In genomic region chr8:105636963-105637510, GRCm38 (mm10) we compare ENCODE assay signal across 8 mouse cellular contexts. TPM values are rescaled to one million over a fixed set of nuclear protein-coding genes. Genes with fewer than 3 reads are reported as not detected.
DNase-seq lines count a peak whose midpoint lies in the region; ATAC-seq and TF ChIP-seq lines count a peak whose summit lies in the region.

TSS of gene Agrp (minus strand) at chr8:105637393.

- H3K9me3 ChIP-seq in forebrain, embryonic 10.5 days = no peaks in the 10 kb centered on the region
- H3K9me3 ChIP-seq in liver, embryonic 15.5 days (replicated peaks) = no peaks in the 10 kb centered on the region
- no peaks in the 10 kb centered on the region for H3K9me3 ChIP-seq in neural tube, embryonic 12.5 days

- peak within 1 kb of the TSS; percentile 99 for H3K4me2 ChIP-seq in liver, embryonic 15.5 days
- peak within 1 kb of the TSS; percentile 96 for H3K4me2 ChIP-seq in neural tube, embryonic 12.5 days (replicated peaks)

- peaks cover 16% of the 10 kb centered on the region for H3K36me3 ChIP-seq in forebrain, embryonic 10.5 days (replicated peaks)
- H3K36me3 ChIP-seq in liver, embryonic 15.5 days (replicated peaks) = peaks cover 9% of the 10 kb centered on the region; the same call in 1 of the 2 replicates
- H3K36me3 ChIP-seq in neural tube, embryonic 12.5 days = no peaks in the 10 kb centered on the region

- TF ChIP-seq POLR2A in bone marrow macrophage, adult 2 months (IDR thresholded peaks at IDR 0.05; ENCODE audit: borderline replicate concordance, low read depth, low read length) = no peak

- peak; percentile 63 for DNase-seq in retina, embryonic 14.5 days (ENCODE audit: low spot score)
- no peak for DNase-seq in retina, postnatal 1 day
- DNase-seq in forebrain, embryonic 10.5 days (ENCODE audit: extremely low spot score, low spot score) = no peak

- peak; percentile 5 for ATAC-seq in inflammation-experienced regulatory T-cells, adult 6 months
- ATAC-seq in liver, embryonic 15.5 days (ENCODE audit: insufficient read depth) = peak; percentile 30
- ATAC-seq in neural tube, embryonic 12.5 days (ENCODE audit: low FRiP score, low read depth) = peak; percentile 63
- no peak for ATAC-seq in activated CD4-positive, CD25-positive, alpha-beta regulatory T cell, adult 4 months

- WGBS in forebrain, embryonic 10.5 days = under 1% methylated on average over 63 of the region's 63 CpGs
- 1% methylated on average over 63 of the region's 63 CpGs for WGBS in liver, embryonic 15.5 days (ENCODE audit: insufficient replicate concordance)
- WGBS in neural tube, embryonic 12.5 days = under 1% methylated on average over 61 of the region's 63 CpGs

- H3K27ac ChIP-seq in bone marrow macrophage, adult 2 months (ENCODE audit: insufficient read depth, low read depth, low read length) = peak within 1 kb of the TSS; percentile 98
- H3K27ac ChIP-seq in forebrain, embryonic 10.5 days = peak within 1 kb of the TSS; percentile 100
- peak within 1 kb of the TSS; percentile 100 for H3K27ac ChIP-seq in liver, embryonic 15.5 days (replicated peaks)
- peak within 1 kb of the TSS; percentile 100 for H3K27ac ChIP-seq in neural tube, embryonic 12.5 days

- peak within 1 kb of the TSS; percentile 99 for H3K4me3 ChIP-seq in bone marrow macrophage, adult 2 months (ENCODE audit: insufficient read depth, low read length)
- peak within 1 kb of the TSS; percentile 94 for H3K4me3 ChIP-seq in forebrain, embryonic 10.5 days
- H3K4me3 ChIP-seq in liver, embryonic 15.5 days (replicated peaks) = peak within 1 kb of the TSS; percentile 97
- H3K4me3 ChIP-seq in neural tube, embryonic 12.5 days = peak within 1 kb of the TSS; percentile 89

- H3K4me1 ChIP-seq in bone marrow macrophage, adult 2 months (ENCODE audit: control insufficient read depth, insufficient read depth, low read length) = peaks cover 16% of the 10 kb centered on the region
- H3K4me1 ChIP-seq in forebrain, embryonic 10.5 days = peaks cover 32% of the 10 kb centered on the region
- peaks cover 39% of the 10 kb centered on the region for H3K4me1 ChIP-seq in liver, embryonic 15.5 days (replicated peaks)
- peaks cover 29% of the 10 kb centered on the region for H3K4me1 ChIP-seq in neural tube, embryonic 12.5 days

- no peak for TF ChIP-seq CTCF in bone marrow macrophage, adult 2 months (IDR thresholded peaks at IDR 0.05; ENCODE audit: low read depth, low read length)

- peak within 1 kb of the TSS; percentile 99 for H3K9ac ChIP-seq in liver, embryonic 15.5 days
- peak within 1 kb of the TSS; percentile 99 for H3K9ac ChIP-seq in neural tube, embryonic 12.5 days

- H3K27me3 ChIP-seq in forebrain, embryonic 10.5 days (ENCODE audit: poor library complexity, severe bottlenecking) = no peaks in the 10 kb centered on the region
- H3K27me3 ChIP-seq in liver, embryonic 15.5 days = no peaks in the 10 kb centered on the region
- no peaks in the 10 kb centered on the region for H3K27me3 ChIP-seq in neural tube, embryonic 12.5 days (replicated peaks)

RNA-seq across cellular contexts. Expression of gene Agrp, which starts in this region (rescaled TPM):
- not detected in 2 replicates for polyA plus RNA-seq in bone marrow macrophage, adult 2 months (2012; ENCODE audit: insufficient read depth, insufficient read length, missing spikeins)
- 0.38 and 0.84 TPM in 2 replicates for polyA plus RNA-seq in forebrain, embryonic 10.5 days (2016; fragmentation: Nextera tagmentation; extraction: Ambion mirVana)
- 1 to 10 TPM in 2 of 3 experiments, under 1 TPM in 1; 0.74 to 2.5 (median 1.5) TPM for polyA plus RNA-seq in inflammation-experienced regulatory T-cells, adult 6 months (2017; shearing (Covaris generic))
- polyA plus RNA-seq in liver, embryonic 15.5 days (2015; fragmentation: Nextera tagmentation; extraction: Ambion mirVana) = 0.18 TPM in 1 of 2 replicates, not detected in the other
- 1.5 and 2.0 TPM in 2 replicates for polyA plus RNA-seq in neural tube, embryonic 12.5 days (2016; fragmentation: Nextera tagmentation; extraction: Ambion mirVana)
- under 1 TPM in 1 of 2 experiments, not detected in 1; 0.87 TPM for polyA plus RNA-seq in activated CD4-positive, CD25-positive, alpha-beta regulatory T cell, adult 4 months (2017; shearing (Covaris generic))

Comparison
In these comparisons a context has a peak if more than half of its experiments do, and no peak if none do; other contexts are left out.
1. Peak in ATAC-seq, H3K4me3 ChIP-seq, H3K27ac ChIP-seq, H3K9ac ChIP-seq and H3K4me2 ChIP-seq in liver, embryonic 15.5 days; RNA of the gene not detected or under 1 TPM.